Mouse (Mus musculus) spleen, adult 2 months (tissue): Measurements from ENCODE around the gene St3gal2.

Experiments
- CTCF ChIP-seq: fragments of 200-500 bp; IDR thresholded peaks from 2 replicates; pipeline ENCODE4 v1.5.1; 2011; ENCODE audit warnings: mild to moderate bottlenecking, inconsistent platforms; ENCODE audit not compliant: insufficient read depth, insufficient read length, insufficient replicate concordance; ENCODE audit errors: extremely low read depth
- POLR2A ChIP-seq: fragments of 200-500 bp; IDR thresholded peaks from 2 replicates; pipeline ENCODE4 v1.6.1; 2011; ENCODE audit warnings: low read depth, low read length, inconsistent platforms

DNA sequence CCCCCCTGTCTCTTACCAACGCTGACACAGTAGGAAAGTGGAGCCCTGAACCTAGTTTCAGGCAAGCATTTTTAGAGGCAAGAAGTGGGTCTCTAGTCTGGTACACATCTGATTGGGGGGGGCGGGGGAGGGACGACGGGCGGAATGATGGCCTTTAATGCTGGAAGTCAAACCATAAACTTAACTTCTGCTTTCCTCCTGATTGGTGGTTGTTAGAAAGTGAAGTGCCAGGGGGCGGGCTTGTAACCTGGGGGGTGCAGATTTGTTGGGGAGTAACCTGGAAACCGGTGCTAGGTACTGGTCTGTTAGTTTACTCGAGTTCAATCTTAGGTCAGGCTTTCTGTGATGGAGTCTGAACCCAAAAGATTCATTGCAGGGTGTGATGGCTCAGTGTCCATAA, 1.3 kb upstream of the St3gal2 start:
- no peak for TF ChIP-seq CTCF
- TF ChIP-seq POLR2A, result no peak
